Mouse (Mus musculus) liver, embryonic 13.5 days (tissue): ENCODE data around the gene Syt13. TPM values are rescaled to one million over a fixed set of nuclear protein-coding genes. Genes with fewer than 3 reads are reported as not detected.

Source experiments
- ATAC-seq: fragments of 200-750 bp; cut with Nextera tagmentation; 2 replicates; pipeline ENCODE4 v1.8.0; 2017; ENCODE audit warnings: low read depth, mild to moderate bottlenecking, moderate number of reproducible peaks, moderate library complexity
- DNase-seq: peaks from one replicate; pipeline ENCODE4 v3.0.0; 2022
- H3K27ac ChIP-seq: fragments of 300-500 bp; sonication (generic); 2 replicates; pipeline ENCODE4 v1.5.1; 2015; ENCODE audit warnings: moderate library complexity, mild to moderate bottlenecking, inconsistent platforms
- H3K27me3 ChIP-seq: fragments of 300-500 bp; sonication (generic); 2 replicates; pipeline ENCODE4 v1.6.1; 2015; ENCODE audit warnings: mild to moderate bottlenecking, inconsistent platforms
- H3K36me3 ChIP-seq: fragments of 300-500 bp; sonication (generic); 2 replicates; pipeline ENCODE4 v1.6.1; 2015; ENCODE audit warnings: mild to moderate bottlenecking, inconsistent platforms
- H3K4me1 ChIP-seq: fragments of 300-500 bp; sonication (generic); replicated peaks from 2 replicates; pipeline ENCODE4 v1.6.1; 2015; ENCODE audit warnings: inconsistent platforms
- H3K4me2 ChIP-seq: fragments of 300-500 bp; sonication (generic); 2 replicates; pipeline ENCODE4 v1.6.1; 2015; ENCODE audit warnings: inconsistent platforms, mild to moderate bottlenecking, moderate library complexity
- H3K4me3 ChIP-seq: fragments of 300-500 bp; sonication (generic); replicated peaks from 2 replicates; pipeline ENCODE4 v1.5.1; 2015; ENCODE audit warnings: mild to moderate bottlenecking, inconsistent platforms
- H3K9ac ChIP-seq: fragments of 300-500 bp; sonication (generic); 2 replicates; pipeline ENCODE4 v1.6.1; 2015; ENCODE audit warnings: mild to moderate bottlenecking, inconsistent platforms
- H3K9me3 ChIP-seq: fragments of 300-500 bp; sonication (generic); replicated peaks from 2 replicates; pipeline ENCODE4 v1.6.1; 2016; ENCODE audit warnings: inconsistent platforms
- WGBS: fragments of 180-500 bp; shearing (Covaris S2); methylation state at CpG from one replicate; pipeline ENCODE4 v1.1.7; 2015; ENCODE audit not compliant: insufficient replicate concordance; 5-methylcytosine and 5-hydroxymethylcytosine counted together
- polyA plus RNA-seq: library from polyadenylated mRNA; unstranded; fragments of >200 nt; fragmentation: Nextera tagmentation; extraction: Ambion mirVana; gene quantifications from 2 replicates; pipeline ENCODE4 v1.2.1, GENCODE M21; 2015

Syt13 gene
- polyA plus RNA-seq, 1 experiment from 2014 or later, result 0.22 TPM

- no peak for ATAC-seq
- Histone ChIP-seq H3K4me3 (no peak overlapping the region), H3K4me2 (no peak overlapping the region), H3K27ac (no peak overlapping the region), H3K4me1 (no peaks in the 10 kb centered on the region), H3K9me3 (no peaks in the 10 kb centered on the region), H3K36me3 (no peaks in the 10 kb centered on the region), H3K9ac (no peak overlapping the region), H3K27me3 (peaks cover 31% of the 10 kb centered on the region)
- WGBS, result 62% methylated on average over 11 of the region's 11 CpGs
- DNase-seq, result no peak
Observed at GRCm38 (mm10) chr2:92945824-92946598, 31.1 kb downstream of the Syt13 start.

GRCm38 (mm10) chr2:92947981-92948698, 33.2 kb downstream of the Syt13 start:
- Histone ChIP-seq H3K9ac (no peak overlapping the region), H3K4me1 (no peaks in the 10 kb centered on the region), H3K27ac (no peak overlapping the region), H3K9me3 (no peaks in the 10 kb centered on the region), H3K36me3 (no peaks in the 10 kb centered on the region), H3K4me3 (no peak overlapping the region), H3K27me3 (peaks cover 27% of the 10 kb centered on the region), H3K4me2 (no peak overlapping the region)
- ATAC-seq, result no peak
- WGBS, result 14% methylated on average over 12 of the region's 12 CpGs
- no peak for DNase-seq

GRCm38 (mm10) chr2:92948699-92949300, 33.9 kb downstream of the Syt13 start:
- no peak overlapping the region for H3K4me3 ChIP-seq
- DNase-seq (no peak), ATAC-seq (no peak)
- peaks cover 27% of the 10 kb centered on the region for H3K27me3 ChIP-seq
- H3K4me2 ChIP-seq, result no peak overlapping the region
- H3K36me3 ChIP-seq, result no peaks in the 10 kb centered on the region
- H3K4me1 ChIP-seq, result no peaks in the 10 kb centered on the region
- 48% methylated on average over 7 of the region's 7 CpGs for WGBS
- H3K9me3 ChIP-seq, result no peaks in the 10 kb centered on the region
- no peak overlapping the region for H3K27ac ChIP-seq
- H3K9ac ChIP-seq, result no peak overlapping the region

GRCm38 (mm10) chr2:92949518-92949917, 34.6 kb downstream of the Syt13 start:
- 71% methylated on average over 1 of the region's 1 CpGs for WGBS
- no peak overlapping the region for H3K27ac ChIP-seq
- H3K9ac ChIP-seq, result no peak overlapping the region
- no peaks in the 10 kb centered on the region for H3K4me1 ChIP-seq
- peaks cover 27% of the 10 kb centered on the region for H3K27me3 ChIP-seq
- no peaks in the 10 kb centered on the region for H3K36me3 ChIP-seq
- H3K9me3 ChIP-seq, result no peaks in the 10 kb centered on the region
- H3K4me3 ChIP-seq, result no peak overlapping the region
- no peak overlapping the region for H3K4me2 ChIP-seq
- no peak for ATAC-seq
- no peak for DNase-seq

- H3K4me3 ChIP-seq, result no peak overlapping the region
- no peak overlapping the region for H3K9ac ChIP-seq
- no peaks in the 10 kb centered on the region for H3K27me3 ChIP-seq
- no peak overlapping the region for H3K4me2 ChIP-seq
- DNase-seq (no peak), ATAC-seq (no peak)
- no peaks in the 10 kb centered on the region for H3K36me3 ChIP-seq
- H3K4me1 ChIP-seq, result peaks cover 6% of the 10 kb centered on the region
- H3K9me3 ChIP-seq, result no peaks in the 10 kb centered on the region
- no peak overlapping the region for H3K27ac ChIP-seq
- WGBS, result 82% methylated on average over 17 of the region's 17 CpGs
Observed at GRCm38 (mm10) chr2:92953450-92953849, 38.6 kb downstream of the Syt13 start.

- no peaks in the 10 kb centered on the region for H3K27me3 ChIP-seq
- WGBS, result 39% methylated on average over 11 of the region's 11 CpGs
- no peak overlapping the region for H3K9ac ChIP-seq
- H3K4me3 ChIP-seq, result no peak overlapping the region
- DNase-seq (peak; percentile 56), ATAC-seq (no peak)
- no peaks in the 10 kb centered on the region for H3K36me3 ChIP-seq
- peaks cover 6% of the 10 kb centered on the region for H3K4me1 ChIP-seq
- H3K4me2 ChIP-seq, result no peak overlapping the region
- no peaks in the 10 kb centered on the region for H3K9me3 ChIP-seq
- no peak overlapping the region for H3K27ac ChIP-seq
Observed at GRCm38 (mm10) chr2:92954404-92955114, 39.7 kb downstream of the Syt13 start.

GRCm38 (mm10) chr2:92956943-92957342, 42.0 kb downstream of the Syt13 start:
- Histone ChIP-seq H3K36me3 (no peaks in the 10 kb centered on the region), H3K27me3 (no peaks in the 10 kb centered on the region), H3K9ac (no peak overlapping the region), H3K9me3 (no peaks in the 10 kb centered on the region), H3K27ac (no peak overlapping the region), H3K4me1 (peaks cover 6% of the 10 kb centered on the region), H3K4me2 (no peak overlapping the region), H3K4me3 (no peak overlapping the region)
- no peak for ATAC-seq
- DNase-seq, result no peak
- 64% methylated on average over 2 of the region's 2 CpGs for WGBS

GRCm38 (mm10) chr2:92958640-92959039, 43.7 kb downstream of the Syt13 start:
- 75% methylated on average over 4 of the region's 4 CpGs for WGBS
- Histone ChIP-seq H3K4me1 (peaks cover 6% of the 10 kb centered on the region), H3K4me2 (no peak overlapping the region), H3K36me3 (no peaks in the 10 kb centered on the region), H3K4me3 (no peak overlapping the region), H3K27me3 (no peaks in the 10 kb centered on the region), H3K27ac (no peak overlapping the region), H3K9me3 (no peaks in the 10 kb centered on the region), H3K9ac (no peak overlapping the region)
- DNase-seq, result no peak
- no peak for ATAC-seq

- Histone ChIP-seq H3K27me3 (no peaks in the 10 kb centered on the region), H3K36me3 (no peaks in the 10 kb centered on the region), H3K4me3 (no peak overlapping the region), H3K9ac (no peak overlapping the region), H3K4me1 (peaks cover 6% of the 10 kb centered on the region; the same call in 1 of the 2 replicates), H3K9me3 (no peaks in the 10 kb centered on the region), H3K4me2 (no peak overlapping the region), H3K27ac (no peak overlapping the region)
- DNase-seq (no peak), ATAC-seq (no peak)
- 7% methylated on average over 1 of the region's 1 CpGs for WGBS
Observed at GRCm38 (mm10) chr2:92964345-92964744, 49.4 kb downstream of the Syt13 start.

GRCm38 (mm10) chr2:92966257-92966656, 51.4 kb downstream of the Syt13 start:
- no peaks in the 10 kb centered on the region for H3K36me3 ChIP-seq
- H3K9me3 ChIP-seq, result no peaks in the 10 kb centered on the region
- ATAC-seq, result no peak
- no peak overlapping the region for H3K4me3 ChIP-seq
- no peak overlapping the region for H3K9ac ChIP-seq
- DNase-seq, result no peak
- 53% methylated on average over 8 of the region's 8 CpGs for WGBS
- no peak overlapping the region for H3K27ac ChIP-seq
- H3K4me2 ChIP-seq, result no peak overlapping the region
- H3K27me3 ChIP-seq, result no peaks in the 10 kb centered on the region
- peaks cover 11% of the 10 kb centered on the region for H3K4me1 ChIP-seq
